8 mouse cellular contexts compared by ENCODE assay signal in the genomic region with DNA sequence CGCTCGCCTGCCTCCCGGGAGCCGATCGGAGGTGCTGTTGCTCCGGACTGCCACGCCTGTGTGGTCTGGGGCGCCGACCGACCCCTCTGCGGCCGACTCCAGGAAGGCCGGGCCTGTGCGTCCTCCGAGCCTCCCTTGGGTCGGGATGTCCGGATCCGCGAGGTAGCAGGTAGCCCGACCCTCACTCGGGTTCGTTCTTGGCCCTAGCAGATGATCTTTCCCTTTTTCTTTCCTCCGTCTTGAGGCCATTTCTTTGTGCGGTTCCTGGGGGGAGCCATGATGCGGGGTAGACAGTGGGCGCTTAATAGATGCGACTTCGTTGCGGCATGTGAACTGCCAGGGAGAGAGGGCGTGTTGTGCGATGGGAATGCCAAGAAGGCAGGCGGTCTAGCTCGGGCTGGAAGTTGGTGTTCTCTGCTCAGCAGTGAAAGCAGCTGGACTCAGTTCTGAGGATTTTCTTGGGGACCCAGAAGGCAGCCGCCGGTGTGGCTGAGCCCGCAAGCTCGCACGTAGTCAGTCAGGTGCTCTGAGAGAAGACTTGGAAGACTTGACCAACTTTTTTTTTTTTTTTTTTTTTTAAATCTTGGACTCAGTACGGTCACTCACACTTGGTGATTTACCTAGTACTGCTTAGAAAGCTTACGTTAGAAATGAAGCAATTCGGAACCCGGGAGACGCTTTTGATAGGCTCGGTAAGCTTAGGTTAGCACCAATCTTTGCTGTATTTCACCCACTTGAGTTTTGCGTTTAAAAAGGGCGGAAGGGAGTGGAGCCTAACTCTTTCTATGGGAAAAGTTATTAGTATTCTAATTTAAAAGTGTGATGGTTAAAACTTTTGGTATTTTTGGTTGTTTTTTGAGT. TPM values are rescaled to one million over a fixed set of nuclear protein-coding genes. Genes with fewer than 3 reads are reported as not detected.
A peak's percentile ranks its signal among the peaks of the same experiment; 100 is the strongest.
DNase-seq lines count a peak whose midpoint lies in the region; ATAC-seq and TF ChIP-seq lines count a peak whose summit lies in the region.

No protein-coding gene starts in this region.

- WGBS in kidney, embryonic 16.5 days: 1% methylated on average over 46 of the region's 46 CpGs
- WGBS in liver, embryonic 12.5 days (ENCODE audit: insufficient replicate concordance): under 1% methylated on average over 46 of the region's 46 CpGs

- peaks cover 8% of the 10 kb centered on the region; the same call in 1 of the 2 replicates for H3K4me1 ChIP-seq in kidney, embryonic 16.5 days (ENCODE audit: insufficient read depth, low read length)
- H3K4me1 ChIP-seq in liver, embryonic 12.5 days: peaks cover 17% of the 10 kb centered on the region

- peak; percentile 49 for ATAC-seq in kidney, embryonic 16.5 days (ENCODE audit: low FRiP score, low TSS enrichment)
- ATAC-seq in liver, embryonic 12.5 days: peak; percentile 30

- peaks cover 49% of the 10 kb centered on the region for H3K79me2 ChIP-seq in myocyte (ENCODE audit: control insufficient read depth, insufficient read depth)

- peak overlapping the region; percentile 87 for H3K27ac ChIP-seq in kidney, embryonic 16.5 days (ENCODE audit: low read length)
- peak overlapping the region; percentile 69 for H3K27ac ChIP-seq in liver, embryonic 12.5 days

- H3K27me3 ChIP-seq in kidney, embryonic 16.5 days (ENCODE audit: insufficient read depth, low read length): no peaks in the 10 kb centered on the region
- H3K27me3 ChIP-seq in liver, embryonic 12.5 days (replicated peaks): no peaks in the 10 kb centered on the region
- H3K27me3 ChIP-seq in myocyte (ENCODE audit: control insufficient read depth, insufficient read depth, insufficient read length): no peaks in the 10 kb centered on the region

- peak overlapping the region; percentile 73 for H3K4me2 ChIP-seq in kidney, embryonic 16.5 days (replicated peaks; ENCODE audit: low read depth, low read length)
- peak overlapping the region; percentile 79 for H3K4me2 ChIP-seq in liver, embryonic 12.5 days
- H3K4me2 ChIP-seq in myocyte (ENCODE audit: low read depth): peak overlapping the region; percentile 88

- no peaks in the 10 kb centered on the region for H3K36me3 ChIP-seq in kidney, embryonic 16.5 days (ENCODE audit: insufficient read depth, low read length)
- no peaks in the 10 kb centered on the region for H3K36me3 ChIP-seq in liver, embryonic 12.5 days
- H3K36me3 ChIP-seq in myocyte (ENCODE audit: control insufficient read depth, insufficient read depth): no peaks in the 10 kb centered on the region

- H3K9me3 ChIP-seq in kidney, embryonic 16.5 days (ENCODE audit: low read length): no peaks in the 10 kb centered on the region
- H3K9me3 ChIP-seq in liver, embryonic 12.5 days (replicated peaks): no peaks in the 10 kb centered on the region

- peak overlapping the region; percentile 84 for H3K4me3 ChIP-seq in kidney, embryonic 16.5 days (ENCODE audit: low read length)
- H3K4me3 ChIP-seq in liver, embryonic 12.5 days: peak overlapping the region; percentile 71
- H3K4me3 ChIP-seq in myocyte: peak overlapping the region; percentile 75

- peak; percentile 20 for DNase-seq in urinary bladder, postnatal 10 days (ENCODE audit: low spot score)
- DNase-seq in urinary bladder, postnatal 36 days (ENCODE audit: low spot score in 2 of 2): no peak
- peak; percentile 30 for DNase-seq in c-Kit-negative CD71-positive TER-119-positive erythroid progenitor cells, embryonic 14.5 days (ENCODE audit: low read depth, low spot score)
- peak; percentile 33 to 59 for DNase-seq in frontal cortex, adult 2 months (ENCODE audit: extremely low spot score in 1 of 2, low spot score in 1 of 2)
- no peak for DNase-seq in spleen, adult 18-20 months

- H3K9ac ChIP-seq in kidney, embryonic 16.5 days (replicated peaks; ENCODE audit: low read length): peak overlapping the region; percentile 89
- H3K9ac ChIP-seq in liver, embryonic 12.5 days: peak overlapping the region; percentile 79

- no peak for TF ChIP-seq POLR2A in myocyte (IDR thresholded peaks at IDR 0.05; ENCODE audit: insufficient read length, low read depth)

- H3ac ChIP-seq in myocyte (ENCODE audit: control insufficient read depth, insufficient read length): peak overlapping the region; percentile 80

TF ChIP-seq in myocyte, 11 proteins besides CTCF, POLR2A, EP300 and RAD21:
- no peak for TF ChIP-seq REST (IDR thresholded peaks at IDR 0.05; ENCODE audit: insufficient read depth, insufficient read length)
- no peak for TF ChIP-seq E2F4 (IDR thresholded peaks at IDR 0.05; ENCODE audit: insufficient read depth)
- peak in 1 of 3 experiments; percentile 23 for TF ChIP-seq MYOG (IDR thresholded peaks at IDR 0.05; ENCODE audit: control insufficient read depth in 1 of 3, insufficient read depth in 1 of 3, insufficient read length in 2 of 3, low read depth in 2 of 3)
- no peak for TF ChIP-seq MYOD1 (IDR thresholded peaks at IDR 0.05; ENCODE audit: control insufficient read depth in 1 of 3, insufficient read length in 2 of 3, low read depth in 2 of 3)

RNA-seq across cellular contexts. Expression of a gene that starts 10.2 kb away (rescaled TPM):
- polyA plus RNA-seq in frontal cortex, adult 2 months (2012; rRNA removed): 15.5 and 17.0 TPM in 2 replicates
- polyA plus RNA-seq in kidney, embryonic 16.5 days (2015; fragmentation: Nextera tagmentation; extraction: Ambion mirVana): 13.5 and 14.8 TPM in 2 replicates
- 7.4 and 7.6 TPM in 2 replicates for polyA plus RNA-seq in liver, embryonic 12.5 days (2016; fragmentation: Nextera tagmentation; extraction: Ambion mirVana)
- 4.8 TPM for polyA plus RNA-seq in myocyte (2012; fragmentation: generic; extraction: Trizol)

Comparison
In these comparisons a context has a peak if more than half of its experiments do, and no peak if none do; other contexts are left out.
1. DNase-seq: peak in urinary bladder, postnatal 10 days (single experiment), c-Kit-negative CD71-positive TER-119-positive erythroid progenitor cells, embryonic 14.5 days (single experiment) and frontal cortex, adult 2 months (2 of 2); none in urinary bladder, postnatal 36 days (0 of 2) and spleen, adult 18-20 months (0 of 2).
2. Peak in every context shown above with its lines, with median percentiles within 50 percentile points of each other: H3K4me2 ChIP-seq and H3K4me3 ChIP-seq.